Mouse (Mus musculus) CD8-positive naive resting alpha-beta T cell, adult 2 months (primary cell): ENCODE results near the gene Polg2.
"Not testable (repeated sequence)": the region's sequence is repeated elsewhere in the genome, so short reads cannot be mapped to it uniquely, and the experiment has no call there.

Experiments used
- DNase-seq, 2 experiments: peaks; one replicate each; pipeline ENCODE4 v3.0.0; 2022; ENCODE audit warnings: low read depth in 2 of 2, low spot score in 2 of 2

The Polg2 gene

GRCm38 (mm10) chr11:106779388-106780088 lies at the start of gene Polg2:
TSS of gene Polg2 (minus strand) at chr11:106779537.
- peak; percentile 93 to 96 for DNase-seq

- DNase-seq = no peak
These were observed 48.7 kb upstream of the Polg2 start for GRCm38 (mm10) chr11:106828079-106828478.

GRCm38 (mm10) chr11:106824403-106824802 lies 45.1 kb upstream of the Polg2 start:
- DNase-seq = no peak

- DNase-seq = no peak
These were observed 44.4 kb upstream of the Polg2 start for GRCm38 (mm10) chr11:106823741-106824140.

- DNase-seq = no peak
These were observed 43.6 kb upstream of the Polg2 start for GRCm38 (mm10) chr11:106822911-106823310.

- no peak for DNase-seq
These were observed 43.2 kb upstream of the Polg2 start for GRCm38 (mm10) chr11:106822491-106822890.

GRCm38 (mm10) chr11:106821397-106821796 lies 42.1 kb upstream of the Polg2 start:
- DNase-seq = no peak

GRCm38 (mm10) chr11:106820972-106821371 lies 41.6 kb upstream of the Polg2 start:
- DNase-seq = peak; percentile 10 to 24

- DNase-seq = no peak
These were observed 40.9 kb upstream of the Polg2 start for GRCm38 (mm10) chr11:106820252-106820651.

GRCm38 (mm10) chr11:106819595-106819994 lies 40.3 kb upstream of the Polg2 start:
- DNase-seq = no peak

- no peak for DNase-seq
These were observed 39.0 kb upstream of the Polg2 start for GRCm38 (mm10) chr11:106818341-106818740.

GRCm38 (mm10) chr11:106817808-106818207 lies 38.5 kb upstream of the Polg2 start:
- DNase-seq = no peak

GRCm38 (mm10) chr11:106817156-106817555 lies 37.8 kb upstream of the Polg2 start:
- DNase-seq = no peak

GRCm38 (mm10) chr11:106816316-106816715 lies 37.0 kb upstream of the Polg2 start:
- DNase-seq = no peak

- no peak for DNase-seq
These were observed 36.4 kb upstream of the Polg2 start for GRCm38 (mm10) chr11:106815761-106816160.

GRCm38 (mm10) chr11:106815331-106815730 lies 36.0 kb upstream of the Polg2 start:
- no peak for DNase-seq

GRCm38 (mm10) chr11:106814601-106815320 lies 35.4 kb upstream of the Polg2 start:
- DNase-seq = no peak

- DNase-seq = no peak
These were observed 33.2 kb upstream of the Polg2 start for GRCm38 (mm10) chr11:106812410-106813136.

GRCm38 (mm10) chr11:106807442-106807841 lies 28.1 kb upstream of the Polg2 start:
- not testable (repeated sequence) for DNase-seq

GRCm38 (mm10) chr11:106802069-106802627 lies 22.8 kb upstream of the Polg2 start:
- DNase-seq = no peak

- DNase-seq = no peak
These were observed 16.3 kb upstream of the Polg2 start for GRCm38 (mm10) chr11:106795679-106796078.

- DNase-seq = no peak
These were observed 14.5 kb upstream of the Polg2 start for GRCm38 (mm10) chr11:106793846-106794245.
